Mouse (Mus musculus): ENCODE measurements around the gene Ccdc155. TPM values are rescaled to one million over a fixed set of nuclear protein-coding genes. Genes with fewer than 3 reads are reported as not detected.

Gene Ccdc155
- total and polyA plus RNA-seq, 3 experiments, result not detected

DNA sequence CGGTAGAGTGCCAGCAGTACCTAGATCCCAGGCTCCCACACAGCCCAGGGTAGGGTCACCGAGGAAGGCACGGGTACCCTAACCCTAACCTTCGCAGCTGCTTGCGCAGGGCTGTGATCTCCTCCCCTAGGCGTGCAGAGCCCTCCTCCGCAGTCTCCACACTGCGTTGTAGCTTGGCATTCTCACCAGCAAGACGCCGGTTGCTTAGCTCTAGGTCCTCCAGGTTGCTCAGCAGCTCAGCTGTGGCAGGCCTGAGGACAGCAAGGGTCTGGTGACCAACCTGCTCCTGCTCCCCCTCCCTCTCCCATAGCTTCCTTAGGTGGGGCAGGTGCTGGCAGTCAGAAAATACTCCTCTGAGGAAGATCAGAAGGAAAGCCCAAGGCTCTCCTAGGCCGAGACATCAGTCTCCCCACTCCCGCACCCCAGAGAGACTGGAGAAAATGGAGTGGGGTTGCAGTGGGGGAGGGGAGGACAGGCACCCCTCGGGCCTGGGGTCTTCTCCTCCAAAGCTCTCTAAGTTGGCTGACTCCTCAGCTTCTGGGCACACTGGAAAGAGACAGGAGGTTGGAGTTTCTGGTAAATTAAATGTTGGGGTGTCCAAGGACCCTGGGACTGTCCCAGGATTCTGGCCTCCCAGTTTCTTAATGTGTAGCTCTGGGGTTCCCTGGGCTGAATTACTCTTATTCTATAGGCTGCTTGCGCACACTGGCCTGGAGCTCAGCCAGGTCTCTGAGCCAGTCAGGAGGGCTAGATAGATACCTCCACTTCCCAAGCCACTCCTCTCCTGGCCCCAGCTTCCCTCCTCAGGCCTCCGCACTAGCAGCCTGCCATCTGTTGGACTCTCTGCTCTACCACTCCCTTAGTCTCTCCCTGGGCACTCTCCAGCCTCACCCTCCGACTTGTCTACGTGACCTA lies 10.6 kb downstream of the Ccdc155 start:
- DNase-seq (ENCODE audit: low spot score) (no peak), ATAC-seq (ENCODE audit: extremely low read depth, insufficient number of reproducible peaks, low FRiP score, poor library complexity, severe bottlenecking) (no peak)
- Histone ChIP-seq H3K9me3 (replicated peaks) (no peaks in the 10 kb centered on the region), H3K4me3 (ENCODE audit: low read depth, low read length) (no peak overlapping the region), H3K36me3 (replicated peaks) (no peaks in the 10 kb centered on the region), H3K4me1 (ENCODE audit: insufficient read depth, low read depth, low read length) (peaks cover 10% of the 10 kb centered on the region), H3K27me3 (ENCODE audit: insufficient read depth, low read length) (peaks cover 80% of the 10 kb centered on the region)
- TF ChIP-seq GATA2 (IDR thresholded peaks at IDR 0.05; ENCODE audit: borderline replicate concordance, low read depth, low read length) (no peak), TAL1 (conservative IDR thresholded peaks at IDR 0.05; ENCODE audit: low read depth, low read length) (no peak), POLR2AphosphoS5 (IDR thresholded peaks at IDR 0.05; ENCODE audit: insufficient replicate concordance, low read depth, low read length) (no peak), CTCF (IDR thresholded peaks at IDR 0.05; ENCODE audit: low read depth, low read length) (no peak), GATA1 (IDR thresholded peaks at IDR 0.05; ENCODE audit: borderline replicate concordance, low read length) (no peak)

DNA sequence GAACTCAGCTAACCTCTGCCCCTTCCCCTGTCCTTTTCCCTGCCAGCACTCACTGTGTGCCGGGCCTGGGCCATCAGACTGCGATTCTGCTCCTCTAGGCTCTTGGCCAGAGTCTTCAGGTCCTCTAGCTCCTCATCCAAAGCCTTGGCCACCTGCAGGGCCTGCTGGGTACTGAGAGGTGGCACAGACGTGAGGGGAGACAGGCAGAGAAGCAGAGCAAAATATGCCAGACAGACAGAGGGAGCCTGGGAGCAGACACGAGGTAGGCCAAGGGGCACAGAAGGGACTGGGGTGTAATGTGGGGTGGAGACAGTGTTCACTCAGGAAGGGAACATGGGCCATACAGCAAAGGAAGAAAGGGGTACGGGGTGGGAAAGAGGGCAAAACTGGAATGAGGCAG lies 11.3 kb downstream of the Ccdc155 start:
- H3K27me3 ChIP-seq (ENCODE audit: insufficient read depth, low read length), result peaks cover 82% of the 10 kb centered on the region
- no peak for DNase-seq (ENCODE audit: low spot score)
- no peak for ATAC-seq (ENCODE audit: extremely low read depth, insufficient number of reproducible peaks, low FRiP score, poor library complexity, severe bottlenecking)

DNA sequence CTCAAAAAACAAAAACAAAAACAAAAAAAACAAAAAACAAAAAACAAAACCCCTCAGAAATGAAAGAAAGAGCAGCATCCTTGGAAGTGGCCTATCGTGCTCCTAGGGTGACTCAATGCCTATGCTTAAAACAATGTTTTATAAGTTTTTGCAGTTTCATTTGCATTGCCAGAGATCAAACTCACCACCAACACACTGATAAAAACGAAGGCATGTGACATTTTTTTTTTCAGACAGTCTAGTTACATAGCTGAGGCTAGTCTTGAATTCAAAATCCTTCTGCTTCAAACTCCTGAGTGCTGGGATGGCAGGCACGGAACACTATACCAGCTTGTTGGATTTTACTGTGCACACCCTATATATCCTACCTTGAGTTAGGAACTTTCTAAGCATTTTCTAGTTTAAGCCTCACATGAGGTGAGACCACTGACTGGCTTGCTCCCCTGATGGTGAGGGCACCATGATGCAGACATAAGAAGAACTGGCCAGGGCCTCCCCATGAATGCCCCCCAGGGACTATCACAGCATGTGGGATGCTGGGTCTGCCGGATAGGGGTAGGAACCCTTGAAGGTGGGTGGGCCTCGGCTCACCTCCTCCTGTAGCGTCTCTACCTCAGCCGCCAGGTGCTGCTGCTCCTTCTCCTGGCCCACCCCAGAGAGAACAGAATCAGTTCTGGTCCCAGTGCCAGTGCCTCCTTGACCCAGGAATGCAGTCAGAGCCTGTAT lies 11.9 kb downstream of the Ccdc155 start:
- TF ChIP-seq GATA2 (IDR thresholded peaks at IDR 0.05; ENCODE audit: borderline replicate concordance, low read depth, low read length) (no peak), GATA1 (IDR thresholded peaks at IDR 0.05; ENCODE audit: borderline replicate concordance, low read length) (no peak)
- Histone ChIP-seq H3K9me3 (replicated peaks) (no peaks in the 10 kb centered on the region), H3K27me3 (ENCODE audit: insufficient read depth, low read length) (peaks cover 85% of the 10 kb centered on the region), H3K4me1 (ENCODE audit: insufficient read depth, low read depth, low read length) (peaks cover 10% of the 10 kb centered on the region), H3K36me3 (replicated peaks) (no peaks in the 10 kb centered on the region), H3K4me3 (ENCODE audit: low read depth, low read length) (no peak overlapping the region)
- no peak for ATAC-seq (ENCODE audit: extremely low read depth, insufficient number of reproducible peaks, low FRiP score, poor library complexity, severe bottlenecking)
- DNase-seq (ENCODE audit: low spot score), result no peak

More for the DNA sequence above, 11.3 kb downstream of the Ccdc155 start:
- H3K9me3 ChIP-seq (replicated peaks), result no peaks in the 10 kb centered on the region
- H3K4me3 ChIP-seq (ENCODE audit: low read depth, low read length), result no peak overlapping the region
- no peaks in the 10 kb centered on the region for H3K36me3 ChIP-seq (replicated peaks)
- TF ChIP-seq GATA2 (IDR thresholded peaks at IDR 0.05; ENCODE audit: borderline replicate concordance, low read depth, low read length) (no peak), TAL1 (conservative IDR thresholded peaks at IDR 0.05; ENCODE audit: low read depth, low read length) (no peak), GATA1 (IDR thresholded peaks at IDR 0.05; ENCODE audit: borderline replicate concordance, low read length) (no peak), CTCF (IDR thresholded peaks at IDR 0.05; ENCODE audit: low read depth, low read length) (no peak), POLR2AphosphoS5 (IDR thresholded peaks at IDR 0.05; ENCODE audit: insufficient replicate concordance, low read depth, low read length) (no peak)
- H3K4me1 ChIP-seq (ENCODE audit: insufficient read depth, low read depth, low read length), result peaks cover 10% of the 10 kb centered on the region

DNA sequence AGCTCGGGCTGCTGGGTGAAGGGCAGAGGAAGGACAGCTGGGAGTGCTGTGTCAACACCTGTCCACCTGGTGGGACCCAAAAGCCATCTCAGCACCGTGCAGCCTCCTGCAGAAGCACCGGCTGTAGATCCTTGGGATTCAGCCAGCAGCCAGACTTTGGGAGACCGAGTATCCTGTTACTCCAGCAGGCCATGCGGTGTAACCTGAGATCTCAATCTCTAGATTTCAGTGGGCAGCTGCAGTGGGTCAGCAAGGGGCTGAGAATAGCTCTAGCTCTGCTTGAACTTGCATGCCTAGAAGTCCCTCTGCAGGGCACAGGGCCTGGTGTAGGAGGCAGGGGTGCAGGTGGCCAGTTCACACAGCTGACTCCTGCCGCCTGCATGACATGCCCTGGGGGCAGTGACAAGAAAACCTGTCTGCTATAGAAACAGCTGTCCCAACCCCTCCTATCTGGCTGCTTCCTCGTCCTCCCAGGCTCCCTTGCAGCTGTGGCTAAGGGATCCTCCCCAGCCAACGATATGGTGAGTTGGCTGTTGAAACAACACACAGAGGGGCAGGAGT lies 12.8 kb downstream of the Ccdc155 start:
- no peak for ATAC-seq (ENCODE audit: extremely low read depth, insufficient number of reproducible peaks, low FRiP score, poor library complexity, severe bottlenecking)
- H3K4me1 ChIP-seq (ENCODE audit: insufficient read depth, low read depth, low read length), result peaks cover 3% of the 10 kb centered on the region
- H3K4me3 ChIP-seq (ENCODE audit: low read depth, low read length), result no peak overlapping the region
- no peaks in the 10 kb centered on the region for H3K9me3 ChIP-seq (replicated peaks)
- peaks cover 85% of the 10 kb centered on the region for H3K27me3 ChIP-seq (ENCODE audit: insufficient read depth, low read length)
- no peaks in the 10 kb centered on the region for H3K36me3 ChIP-seq (replicated peaks)
- no peak for DNase-seq (ENCODE audit: low spot score)
- no peak for TF ChIP-seq TAL1 (conservative IDR thresholded peaks at IDR 0.05; ENCODE audit: low read depth, low read length)
- no peak for TF ChIP-seq GATA2 (IDR thresholded peaks at IDR 0.05; ENCODE audit: borderline replicate concordance, low read depth, low read length)
- TF ChIP-seq POLR2AphosphoS5 (IDR thresholded peaks at IDR 0.05; ENCODE audit: insufficient replicate concordance, low read depth, low read length), result no peak
- TF ChIP-seq GATA1 (IDR thresholded peaks at IDR 0.05; ENCODE audit: borderline replicate concordance, low read length), result no peak
- TF ChIP-seq CTCF (IDR thresholded peaks at IDR 0.05; ENCODE audit: low read depth, low read length), result no peak

DNA sequence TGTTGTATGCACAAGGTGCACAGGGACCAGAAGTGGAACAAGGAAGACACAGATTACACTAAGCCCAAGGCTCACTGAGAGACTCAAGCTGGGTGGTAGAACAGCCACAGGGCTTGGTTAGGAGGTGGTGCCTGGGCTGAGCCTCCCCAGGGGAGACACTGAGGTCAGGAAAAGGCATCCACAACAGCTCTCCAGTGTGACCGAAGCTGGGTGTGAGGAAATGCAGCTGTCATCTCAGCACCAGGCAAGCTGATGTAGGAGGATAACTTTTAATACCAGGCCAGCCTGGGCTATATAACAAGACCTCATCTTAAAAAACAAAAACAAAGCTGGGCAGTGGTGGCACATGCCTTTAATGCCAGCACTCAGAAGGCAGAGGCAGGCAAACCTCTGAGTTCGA lies 13.5 kb downstream of the Ccdc155 start:
- Histone ChIP-seq H3K36me3 (replicated peaks) (no peaks in the 10 kb centered on the region), H3K9me3 (replicated peaks) (no peaks in the 10 kb centered on the region), H3K4me1 (ENCODE audit: insufficient read depth, low read depth, low read length) (no peaks in the 10 kb centered on the region), H3K4me3 (ENCODE audit: low read depth, low read length) (no peak overlapping the region), H3K27me3 (ENCODE audit: insufficient read depth, low read length) (peaks cover 85% of the 10 kb centered on the region)
- TF ChIP-seq CTCF (IDR thresholded peaks at IDR 0.05; ENCODE audit: low read depth, low read length) (no peak), POLR2AphosphoS5 (IDR thresholded peaks at IDR 0.05; ENCODE audit: insufficient replicate concordance, low read depth, low read length) (no peak), GATA2 (IDR thresholded peaks at IDR 0.05; ENCODE audit: borderline replicate concordance, low read depth, low read length) (no peak), TAL1 (conservative IDR thresholded peaks at IDR 0.05; ENCODE audit: low read depth, low read length) (no peak), GATA1 (IDR thresholded peaks at IDR 0.05; ENCODE audit: borderline replicate concordance, low read length) (no peak)
- DNase-seq (ENCODE audit: low spot score) (no peak), ATAC-seq (ENCODE audit: extremely low read depth, insufficient number of reproducible peaks, low FRiP score, poor library complexity, severe bottlenecking) (no peak)

DNA sequence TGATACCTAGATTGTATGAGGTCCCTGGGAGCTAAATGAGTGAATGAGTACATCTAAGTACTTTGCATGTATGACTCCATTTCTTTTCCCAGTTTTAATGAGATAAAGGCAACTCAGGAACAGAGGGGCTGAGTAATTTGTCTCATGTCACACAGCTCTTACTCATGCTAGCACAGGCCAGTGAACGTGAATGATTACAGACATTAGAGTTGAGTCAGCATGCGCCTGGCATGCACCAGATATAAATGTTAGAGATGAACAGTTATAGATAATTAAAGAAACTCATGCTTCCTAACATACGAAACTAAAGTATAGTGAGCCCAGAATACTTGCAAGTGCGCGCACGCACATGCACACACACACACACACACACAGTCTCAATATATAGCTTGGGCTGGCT lies 14.5 kb downstream of the Ccdc155 start:
- ATAC-seq (ENCODE audit: extremely low read depth, insufficient number of reproducible peaks, low FRiP score, poor library complexity, severe bottlenecking) (no peak), DNase-seq (ENCODE audit: low spot score) (no peak)
- H3K36me3 ChIP-seq (replicated peaks), result no peaks in the 10 kb centered on the region
- H3K4me1 ChIP-seq (ENCODE audit: insufficient read depth, low read depth, low read length), result no peaks in the 10 kb centered on the region; the same call in 1 of the 2 replicates
- H3K4me3 ChIP-seq (ENCODE audit: low read depth, low read length), result no peak overlapping the region
- no peak for TF ChIP-seq TAL1 (conservative IDR thresholded peaks at IDR 0.05; ENCODE audit: low read depth, low read length)
- no peak for TF ChIP-seq POLR2AphosphoS5 (IDR thresholded peaks at IDR 0.05; ENCODE audit: insufficient replicate concordance, low read depth, low read length)
- no peak for TF ChIP-seq GATA1 (IDR thresholded peaks at IDR 0.05; ENCODE audit: borderline replicate concordance, low read length)
- no peak for TF ChIP-seq GATA2 (IDR thresholded peaks at IDR 0.05; ENCODE audit: borderline replicate concordance, low read depth, low read length)
- TF ChIP-seq CTCF (IDR thresholded peaks at IDR 0.05; ENCODE audit: low read depth, low read length), result no peak
- H3K9me3 ChIP-seq (replicated peaks), result no peaks in the 10 kb centered on the region
- peaks cover 85% of the 10 kb centered on the region for H3K27me3 ChIP-seq (ENCODE audit: insufficient read depth, low read length)
